Mouse (Mus musculus) T-helper 1 cell (primary cell): ENCODE data around the gene Olfr1033.
"Not testable (repeated sequence)": the region's sequence is repeated elsewhere in the genome, so short reads cannot be mapped to it uniquely, and the experiment has no call there.

ENCODE experiments used
- in situ Hi-C: fragments of 300-600 bp; cut with MboI, MseI; formaldehyde crosslinking; loops from one replicate; pipeline ENCODE4 v1.15.1; 2025; ENCODE audit warnings: high pct_unique_total_duplicates

Gene Olfr1033

DNA sequence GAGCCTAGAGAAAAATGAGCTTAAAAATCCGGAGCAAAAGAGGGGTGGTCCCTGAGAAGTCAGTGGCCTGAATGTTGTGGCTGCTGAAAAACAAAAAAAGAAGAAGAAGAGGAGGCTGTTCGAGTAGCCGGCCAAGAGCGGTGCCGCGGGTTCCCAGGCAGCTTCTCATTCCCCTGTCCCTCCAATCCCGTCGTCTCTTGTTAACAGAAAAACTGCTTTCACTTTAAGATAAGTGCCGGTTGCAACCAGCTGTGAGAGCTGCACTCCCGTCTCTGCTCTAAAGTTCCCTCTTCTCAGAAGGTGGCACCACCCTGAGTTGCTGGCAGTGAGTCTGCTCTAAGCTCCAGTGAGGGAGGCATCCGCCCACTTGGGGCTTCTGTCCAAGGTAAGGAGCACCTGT lies at the start of gene Olfr1033:
Gene Olfr1033 (plus strand): TSS at position 228 of the 400 bp plus-strand sequence.
- in situ Hi-C loops: not testable (repeated sequence)

DNA sequence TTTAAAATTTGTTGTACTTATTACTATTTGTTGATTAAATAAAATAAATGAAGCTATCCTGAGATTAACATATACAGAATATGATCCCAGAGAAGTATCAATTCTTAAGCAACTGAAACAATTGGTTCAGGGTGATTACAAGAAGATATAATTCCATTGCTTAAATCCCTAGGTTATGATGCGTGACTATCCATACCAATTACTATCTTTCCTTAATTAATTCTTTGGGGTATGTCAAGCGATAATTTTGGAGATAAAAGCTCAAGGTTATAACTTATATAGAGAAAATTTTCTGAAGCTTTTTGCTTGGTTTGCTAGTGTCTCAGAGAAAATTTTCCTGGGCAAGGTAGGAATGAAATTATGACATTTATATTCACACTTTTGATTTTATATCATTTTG lies 46.8 kb upstream of the Olfr1033 start, which contains the start of gene Olfr1029:
Gene Olfr1029 (plus strand): TSS at position 301 of the 400 bp plus-strand sequence.
- in situ Hi-C loops: no loop called here

DNA sequence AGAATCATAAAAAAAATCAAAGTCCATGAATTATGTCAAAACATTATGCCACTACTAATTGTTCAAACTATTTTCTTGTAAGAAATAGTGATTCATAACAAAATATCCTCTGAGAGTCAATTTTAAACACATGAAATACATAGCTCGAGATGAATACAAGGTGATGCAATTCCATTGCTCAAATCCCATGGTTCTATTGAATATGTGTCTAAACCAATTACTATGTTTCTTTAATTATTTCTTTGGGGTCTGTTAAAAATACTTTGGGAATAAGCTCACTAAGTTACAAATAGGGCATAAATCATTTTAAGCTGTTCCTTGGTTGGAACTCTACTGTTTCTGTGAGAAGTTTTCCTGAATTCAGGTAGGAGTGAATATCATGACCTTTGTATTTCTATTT lies 41.5 kb upstream of the Olfr1033 start, which contains the start of gene Olfr1030:
Gene Olfr1030 (plus strand): TSS at position 301 of the 400 bp plus-strand sequence.
- in situ Hi-C loops: no loop called here

DNA sequence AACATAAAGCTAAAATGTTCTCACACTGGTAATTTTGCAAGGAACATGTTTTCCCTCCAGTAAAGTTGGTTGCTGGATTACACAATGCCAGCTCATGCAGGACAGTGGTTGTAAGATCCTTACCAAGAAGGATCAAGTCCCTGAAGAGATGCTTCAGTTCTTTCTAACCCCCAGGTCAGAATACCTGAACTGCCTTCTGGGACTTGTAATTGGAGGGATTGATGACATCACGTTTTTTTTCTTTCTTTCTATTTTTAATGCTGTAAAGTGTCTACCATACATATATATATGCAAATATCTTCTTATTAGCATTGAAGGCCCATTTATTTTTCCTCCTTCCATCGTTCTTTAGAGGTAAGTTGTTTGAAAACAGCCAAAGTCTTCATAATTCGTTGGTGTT lies 30.4 kb upstream of the Olfr1033 start, which contains the start of gene Olfr1031:
Gene Olfr1031 (plus strand): TSS at position 301 of the 400 bp plus-strand sequence.
- in situ Hi-C loops: no loop called here

DNA sequence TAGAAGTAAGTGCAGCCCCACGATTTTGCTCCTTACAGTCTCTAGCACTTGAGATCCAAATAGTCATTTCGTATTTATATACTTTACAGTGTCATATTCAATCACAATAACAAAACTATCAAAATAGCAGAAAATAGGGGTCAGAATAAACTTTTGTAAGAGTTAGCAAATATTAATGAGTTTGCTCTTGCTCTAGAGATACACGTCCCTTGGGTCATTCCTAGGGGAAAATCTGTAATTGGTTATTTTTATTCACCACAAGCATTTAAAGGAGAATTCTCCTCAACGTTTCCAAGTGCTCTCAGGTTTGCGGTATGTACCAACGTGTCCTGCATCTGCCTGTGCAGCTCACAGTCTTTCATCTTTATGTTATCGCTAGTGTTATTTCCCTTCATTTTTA lies 15.2 kb upstream of the Olfr1033 start, which contains the start of gene Olfr1032:
Gene Olfr1032 (plus strand): TSS at position 301 of the 400 bp plus-strand sequence.
- in situ Hi-C loops: no loop called here

DNA sequence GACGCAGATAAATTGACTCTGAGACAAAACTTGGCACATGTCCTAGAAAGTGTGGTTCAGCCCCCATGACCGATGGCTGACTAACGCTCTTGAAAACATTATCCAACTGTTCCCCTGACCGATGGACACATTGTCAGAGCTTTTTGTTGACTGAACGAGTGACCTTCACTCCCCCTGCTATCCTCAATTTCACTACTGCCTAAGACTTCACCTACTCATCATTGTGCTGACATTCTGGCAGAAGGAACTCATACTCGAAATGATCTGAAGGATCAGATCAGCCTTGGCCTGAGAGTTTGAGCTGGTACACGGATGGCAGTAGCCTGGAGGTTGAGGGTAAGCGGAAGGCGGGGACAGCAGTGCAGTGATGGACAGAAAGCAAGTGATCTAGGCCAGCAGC lies 1.1 kb downstream of the Olfr1033 start:
- in situ Hi-C loops: not testable (repeated sequence)

DNA sequence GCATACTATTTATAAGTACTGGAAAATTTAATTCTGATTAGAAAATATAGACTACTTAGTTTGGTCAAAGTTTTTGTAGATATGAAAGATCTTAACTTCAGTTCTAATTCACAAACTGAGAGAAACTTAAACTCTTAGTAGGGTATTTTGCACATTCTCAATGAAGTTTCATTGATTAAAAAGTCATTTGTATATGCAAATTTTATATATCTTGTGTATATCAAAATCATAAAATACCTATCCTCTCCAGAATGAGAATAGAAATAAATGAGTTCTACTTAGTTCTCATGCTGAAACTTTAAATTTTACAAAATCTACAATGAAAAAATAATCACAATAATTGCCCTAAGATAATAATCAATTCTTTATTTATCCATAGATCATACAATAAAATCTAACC lies 25.1 kb downstream of the Olfr1033 start, which contains the start of gene Olfr1034:
Gene Olfr1034 (plus strand): TSS at position 301 of the 400 bp plus-strand sequence.
- in situ Hi-C loops: no loop called here

DNA sequence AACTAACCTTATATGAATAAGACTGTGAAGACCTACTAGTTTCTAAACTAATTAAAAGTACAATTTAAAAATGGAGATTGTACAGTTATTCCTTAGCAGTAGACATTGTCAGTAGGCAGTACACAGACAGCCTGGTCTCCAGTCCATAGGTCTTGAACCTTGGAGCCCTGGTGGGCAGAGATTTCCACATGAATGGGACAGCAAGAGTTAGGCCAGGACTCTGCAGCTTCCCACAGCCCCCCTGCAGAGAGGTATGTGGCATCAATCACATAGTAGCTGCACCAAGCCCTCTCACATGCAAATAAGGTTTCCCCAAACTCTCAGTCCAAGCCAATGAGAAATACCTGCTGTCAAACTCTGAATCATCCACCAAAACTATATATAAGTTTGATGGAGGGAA lies 30.3 kb downstream of the Olfr1033 start:
- in situ Hi-C loops: not testable (repeated sequence)

DNA sequence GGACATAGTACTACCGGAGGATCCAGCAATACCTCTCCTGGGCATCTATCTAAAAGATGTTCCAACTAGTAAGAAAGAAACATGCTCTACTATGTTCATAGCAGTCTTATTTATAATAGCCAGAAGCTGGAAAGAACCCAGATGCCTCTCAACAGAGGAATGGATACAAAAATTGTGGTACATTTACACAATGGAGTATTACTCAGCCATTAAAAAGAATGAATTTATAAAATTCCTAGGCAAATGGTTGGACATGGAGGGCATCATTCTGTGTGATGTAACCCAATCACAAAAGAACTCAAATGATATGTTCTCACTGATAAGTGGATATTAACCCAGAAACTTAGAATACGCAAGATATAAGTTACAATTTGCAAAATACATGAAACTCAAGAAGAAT lies 43.3 kb downstream of the Olfr1033 start:
- in situ Hi-C loops: not testable (repeated sequence)

DNA sequence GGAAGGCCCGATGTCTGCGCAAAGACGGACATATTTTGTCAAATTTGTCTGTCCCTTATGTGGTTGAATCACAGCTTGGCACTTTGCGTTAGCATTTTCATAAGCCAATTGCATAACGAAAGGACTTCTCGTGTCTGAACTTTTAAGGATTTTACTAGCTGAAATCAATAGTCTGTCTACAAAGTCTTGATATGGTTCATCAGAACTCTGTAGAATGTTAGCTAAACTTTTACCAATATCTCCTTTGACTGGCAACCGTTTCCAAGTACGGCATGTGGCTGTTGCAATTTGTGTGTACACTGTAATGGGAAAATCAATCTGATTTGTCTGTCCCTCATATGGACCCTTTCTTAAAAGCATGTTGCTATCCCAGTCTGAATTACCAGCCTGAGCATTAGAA lies 49.8 kb downstream of the Olfr1033 start:
- in situ Hi-C loops: no loop called here

DNA sequence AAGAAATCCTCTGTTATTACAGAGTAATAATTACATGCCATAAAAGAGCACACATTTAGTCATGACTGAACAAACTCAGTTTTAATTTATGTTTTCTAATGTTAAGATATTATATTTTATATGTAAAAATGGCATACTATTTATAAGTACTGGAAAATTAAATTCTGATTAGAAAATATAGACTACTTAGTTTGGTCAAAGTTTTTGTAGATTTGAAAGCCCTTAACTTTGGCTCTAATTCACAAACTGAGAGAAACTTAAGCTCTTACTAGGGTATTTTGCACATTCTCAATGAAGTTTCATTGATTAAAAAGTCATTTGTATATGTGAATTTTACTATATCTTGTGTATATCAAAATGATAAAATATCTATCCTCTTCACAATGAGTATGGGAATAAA lies 53.3 kb downstream of the Olfr1033 start, which contains the start of gene Olfr1036:
Gene Olfr1036 (plus strand): TSS at position 301 of the 400 bp plus-strand sequence.
- in situ Hi-C loops: not testable (repeated sequence)

DNA sequence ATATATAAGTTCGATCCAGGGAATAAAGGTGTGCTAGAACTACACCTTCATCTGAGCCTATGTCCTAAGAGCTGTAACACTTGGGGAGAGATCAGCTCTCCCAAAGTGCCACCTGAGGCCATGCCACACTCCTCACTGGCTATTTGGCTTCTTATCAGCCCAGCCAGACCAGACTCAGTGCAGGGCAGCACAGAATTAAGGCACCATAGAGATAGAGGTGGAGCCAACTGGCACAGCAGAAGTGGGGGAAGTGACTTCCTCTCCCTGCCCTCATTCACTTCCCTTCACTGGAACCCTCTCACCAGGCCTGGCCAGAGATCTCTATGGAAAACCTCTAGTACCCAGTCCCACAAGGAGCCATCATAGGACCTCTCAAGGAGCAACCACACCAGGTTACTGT lies 60.0 kb downstream of the Olfr1033 start:
- in situ Hi-C loops: not testable (repeated sequence)

DNA sequence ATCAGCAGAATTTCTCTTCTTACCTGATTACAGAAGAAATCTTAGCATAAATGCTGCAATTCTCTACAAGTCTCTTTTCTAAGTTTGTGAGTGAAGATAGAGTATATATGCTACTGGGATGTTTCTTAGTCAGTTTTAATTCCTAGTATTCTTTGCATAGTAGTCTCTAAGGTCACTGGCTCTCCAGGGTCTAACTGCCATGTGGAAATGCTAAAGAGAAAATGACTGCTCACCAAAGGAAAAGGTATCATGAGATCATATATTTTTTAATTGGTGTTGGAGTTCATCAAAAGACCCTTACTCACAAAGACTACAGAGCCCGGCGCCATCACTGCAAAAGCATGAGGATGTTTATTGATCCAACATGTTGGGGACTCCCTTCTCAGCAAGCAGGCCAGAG lies 66.9 kb downstream of the Olfr1033 start, which contains the start of gene Olfr1037:
Gene Olfr1037 (minus strand): TSS at position 101 of the 400 bp plus-strand sequence.
- in situ Hi-C loops: no loop called here
